Mouse (Mus musculus) cerebellum, adult (tissue): ENCODE measurements around the gene Dsn1.
A peak's percentile ranks its signal among the peaks of the same experiment; 100 is the strongest.

ENCODE experiments used
- ATAC-seq: cut with Nextera tagmentation; 2 replicates; pipeline ENCODE4 v1.9.2; 2017; ENCODE audit warnings: mild to moderate bottlenecking, moderate library complexity, mixed read lengths; ENCODE audit not compliant: insufficient number of reproducible peaks, low FRiP score, low TSS enrichment

Gene Dsn1

GRCm38 (mm10) chr2:157027106-157028008 is 20.4 kb upstream of the Dsn1 start:
- peak; percentile 54; the same call in 1 of the 2 replicates for ATAC-seq

GRCm38 (mm10) chr2:157021156-157021555 is 14.2 kb upstream of the Dsn1 start:
- no peak for ATAC-seq

GRCm38 (mm10) chr2:157019228-157019627 is 12.3 kb upstream of the Dsn1 start:
- no peak for ATAC-seq

GRCm38 (mm10) chr2:157016529-157017270 is 9.7 kb upstream of the Dsn1 start:
- ATAC-seq: no peak

- ATAC-seq: no peak
Measured at GRCm38 (mm10) chr2:157012341-157012740, 5.4 kb upstream of the Dsn1 start.

GRCm38 (mm10) chr2:157010634-157011310 is 3.8 kb upstream of the Dsn1 start:
- ATAC-seq: no peak

GRCm38 (mm10) chr2:157010121-157010520 is 3.2 kb upstream of the Dsn1 start:
- no peak for ATAC-seq

GRCm38 (mm10) chr2:157008509-157008908 is 1.6 kb upstream of the Dsn1 start:
- ATAC-seq: no peak

- ATAC-seq: peak; percentile 15; the same call in 1 of the 2 replicates
Measured at GRCm38 (mm10) chr2:157007234-157007596, 261 bp upstream of the Dsn1 start.

- no peak for ATAC-seq
Measured at GRCm38 (mm10) chr2:157002321-157002720, 4.6 kb downstream of the Dsn1 start.

GRCm38 (mm10) chr2:156998263-156998662 is 8.7 kb downstream of the Dsn1 start:
- no peak for ATAC-seq

GRCm38 (mm10) chr2:156996576-156996975 is 10.4 kb downstream of the Dsn1 start:
- peak; percentile 53; the same call in 1 of the 2 replicates for ATAC-seq

GRCm38 (mm10) chr2:156991470-156992319 is 15.3 kb downstream of the Dsn1 start, which contains the start of gene Ndrg3:
Gene Ndrg3, minus strand, starts transcription at chr2:156992056.
- ATAC-seq: peak; percentile 89

GRCm38 (mm10) chr2:156990727-156991431 is 16.1 kb downstream of the Dsn1 start:
- no peak for ATAC-seq

- no peak for ATAC-seq
Measured at GRCm38 (mm10) chr2:156987316-156987715, 19.6 kb downstream of the Dsn1 start.

- 0 out of 2 replicates have a peak, but pooled peaks have one; percentile 15 for ATAC-seq
Measured at GRCm38 (mm10) chr2:156982864-156983263, 24.1 kb downstream of the Dsn1 start.

GRCm38 (mm10) chr2:156981291-156981690 is 25.7 kb downstream of the Dsn1 start:
- ATAC-seq: no peak

GRCm38 (mm10) chr2:156980059-156980458 is 26.9 kb downstream of the Dsn1 start:
- no peak for ATAC-seq

- ATAC-seq: no peak
Measured at GRCm38 (mm10) chr2:156976711-156977110, 30.2 kb downstream of the Dsn1 start.
